Mouse (Mus musculus) heart, embryonic 13.5 days (tissue): ENCODE measurements around the gene Gnaq. TPM values are rescaled to one million over a fixed set of nuclear protein-coding genes. Genes with fewer than 3 reads are reported as not detected.
"Not testable (repeated sequence)": the region's sequence is repeated elsewhere in the genome, so short reads cannot be mapped to it uniquely, and the experiment has no call there.

Source experiments
- ATAC-seq: fragments of 200-750 bp; cut with Nextera tagmentation; 2 replicates; pipeline ENCODE4 v1.8.0; 2017; ENCODE audit warnings: moderate TSS enrichment; ENCODE audit not compliant: insufficient number of reproducible peaks, low FRiP score, low TSS enrichment; ENCODE audit errors: extremely low read depth
- H3K27ac ChIP-seq: fragments of 300-500 bp; sonication (generic); replicated peaks from 2 replicates; pipeline ENCODE4 v1.5.1; 2015; ENCODE audit warnings: moderate library complexity, mild to moderate bottlenecking, inconsistent platforms
- H3K27me3 ChIP-seq: fragments of 300-500 bp; sonication (generic); replicated peaks from 2 replicates; pipeline ENCODE4 v1.6.1; 2015; ENCODE audit warnings: mild to moderate bottlenecking, inconsistent platforms
- H3K36me3 ChIP-seq: fragments of 300-500 bp; sonication (generic); 2 replicates; pipeline ENCODE4 v1.6.1; 2015; ENCODE audit warnings: mild to moderate bottlenecking, inconsistent platforms
- H3K4me1 ChIP-seq: fragments of 300-500 bp; sonication (generic); 2 replicates; pipeline ENCODE4 v1.6.1; 2015; ENCODE audit warnings: inconsistent platforms
- H3K4me2 ChIP-seq: fragments of 300-500 bp; sonication (generic); 2 replicates; pipeline ENCODE4 v1.6.1; 2015; ENCODE audit warnings: inconsistent platforms, mild to moderate bottlenecking, moderate library complexity
- H3K4me3 ChIP-seq: fragments of 300-500 bp; sonication (generic); 2 replicates; pipeline ENCODE4 v1.5.1; 2015; ENCODE audit warnings: moderate library complexity, mild to moderate bottlenecking, inconsistent platforms
- H3K9ac ChIP-seq: fragments of 300-500 bp; sonication (generic); 2 replicates; pipeline ENCODE4 v1.6.1; 2015; ENCODE audit warnings: inconsistent platforms, mild to moderate bottlenecking, moderate library complexity
- H3K9me3 ChIP-seq: fragments of 300-500 bp; sonication (generic); 2 replicates; pipeline ENCODE4 v1.6.1; 2016; ENCODE audit warnings: inconsistent platforms
- WGBS: fragments of 180-500 bp; shearing (Covaris S2); methylation state at CpG from one replicate; pipeline ENCODE4 v1.1.7; 2015; ENCODE audit warnings: mixed read lengths; 5-methylcytosine and 5-hydroxymethylcytosine counted together
- polyA plus RNA-seq: library from polyadenylated mRNA; unstranded; fragments of >200 nt; fragmentation: Nextera tagmentation; extraction: Ambion mirVana; gene quantifications from 2 replicates; pipeline ENCODE4 v1.2.1, GENCODE M21; 2015

Gnaq gene
- polyA plus RNA-seq, 1 experiment from 2014 or later, result 16.9 TPM

DNA sequence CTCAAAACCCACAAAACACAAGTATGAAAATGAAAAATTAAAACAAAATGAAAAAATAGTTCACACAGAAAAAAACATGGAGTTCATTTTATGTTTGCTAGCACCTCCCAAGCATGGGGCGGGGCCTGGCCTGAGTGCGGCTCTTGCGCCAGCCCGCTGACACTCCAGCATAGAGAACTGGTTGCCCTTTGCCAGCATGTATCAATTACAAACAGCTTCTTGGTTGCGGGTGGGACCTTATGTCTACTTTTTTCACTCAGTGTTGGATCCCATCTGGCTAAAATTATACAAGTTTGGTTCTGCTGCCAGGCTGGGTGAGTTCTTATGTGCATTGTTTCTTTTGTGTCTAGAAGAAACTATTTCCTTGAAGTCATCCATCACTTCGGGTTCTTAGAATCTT, 14.8 kb downstream of the Gnaq start:
- WGBS, result 91% methylated on average over 6 of the region's 6 CpGs

GRCm38 (mm10) chr19:16149094-16149493, 16.5 kb downstream of the Gnaq start:
- H3K9ac ChIP-seq, result no peak overlapping the region
- no peaks in the 10 kb centered on the region for H3K36me3 ChIP-seq
- H3K27ac ChIP-seq, result no peak overlapping the region
- H3K9me3 ChIP-seq, result no peaks in the 10 kb centered on the region; the same call in 1 of the 2 replicates
- no peak overlapping the region for H3K4me3 ChIP-seq
- peaks cover 32% of the 10 kb centered on the region for H3K4me1 ChIP-seq
- no peak for ATAC-seq
- H3K27me3 ChIP-seq, result no peaks in the 10 kb centered on the region
- H3K4me2 ChIP-seq, result no peak overlapping the region
- 69% methylated on average over 1 of the region's 1 CpGs for WGBS

More for the DNA sequence above, 14.8 kb downstream of the Gnaq start:
- H3K9me3 ChIP-seq, result peaks cover 3% of the 10 kb centered on the region
- H3K9ac ChIP-seq, result no peak overlapping the region
- H3K27me3 ChIP-seq, result no peaks in the 10 kb centered on the region
- no peak overlapping the region for H3K4me2 ChIP-seq
- no peak overlapping the region for H3K4me3 ChIP-seq
- no peak overlapping the region for H3K27ac ChIP-seq
- peaks cover 40% of the 10 kb centered on the region for H3K4me1 ChIP-seq
- H3K36me3 ChIP-seq, result peaks cover 13% of the 10 kb centered on the region
- ATAC-seq, result no peak

- Histone ChIP-seq H3K4me2 (no peak overlapping the region), H3K9me3 (no peaks in the 10 kb centered on the region), H3K27ac (no peak overlapping the region), H3K4me1 (peaks cover 43% of the 10 kb centered on the region), H3K9ac (no peak overlapping the region), H3K27me3 (no peaks in the 10 kb centered on the region), H3K4me3 (no peak overlapping the region), H3K36me3 (no peaks in the 10 kb centered on the region)
- WGBS, result 43% methylated on average over 7 of the region's 7 CpGs
- ATAC-seq, result no peak
Observed at GRCm38 (mm10) chr19:16150328-16150727, 17.7 kb downstream of the Gnaq start.

DNA sequence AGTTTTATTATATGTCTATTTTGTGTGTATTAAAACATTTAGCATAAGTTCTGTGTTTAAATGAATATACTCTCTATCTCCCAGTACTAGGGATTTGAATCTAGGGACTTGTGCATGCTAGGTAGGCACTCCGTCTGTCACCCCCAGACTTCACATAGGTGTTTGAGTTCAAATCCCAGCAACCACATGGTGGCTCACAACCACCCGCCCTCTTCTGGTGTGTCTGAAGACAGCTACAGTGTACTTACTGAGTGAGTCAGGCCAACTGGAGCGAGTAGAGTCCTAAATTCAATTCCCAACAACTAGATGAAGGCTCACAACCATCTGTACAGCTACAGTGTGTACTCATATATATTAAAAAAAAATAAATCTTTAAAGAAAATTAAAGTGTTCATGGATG, 21.2 kb downstream of the Gnaq start:
- H3K9ac ChIP-seq, result no peak overlapping the region
- no peak overlapping the region for H3K27ac ChIP-seq
- WGBS, result 83% methylated on average over 3 of the region's 3 CpGs
- H3K4me1 ChIP-seq, result peaks cover 57% of the 10 kb centered on the region
- no peaks in the 10 kb centered on the region for H3K9me3 ChIP-seq
- H3K4me2 ChIP-seq, result no peak overlapping the region
- no peak for ATAC-seq
- H3K36me3 ChIP-seq, result no peaks in the 10 kb centered on the region
- H3K4me3 ChIP-seq, result no peak overlapping the region
- H3K27me3 ChIP-seq, result no peaks in the 10 kb centered on the region

- Histone ChIP-seq H3K9ac (no peak overlapping the region), H3K36me3 (no peaks in the 10 kb centered on the region), H3K4me1 (peaks cover 53% of the 10 kb centered on the region), H3K27ac (peak overlapping the region; percentile 81; the same call in 1 of the 2 replicates), H3K27me3 (no peaks in the 10 kb centered on the region), H3K4me3 (no peak overlapping the region), H3K4me2 (peak overlapping the region; percentile 51; the same call in 1 of the 2 replicates), H3K9me3 (no peaks in the 10 kb centered on the region)
- no peak for ATAC-seq
Observed at GRCm38 (mm10) chr19:16154480-16154879, 21.8 kb downstream of the Gnaq start.

DNA sequence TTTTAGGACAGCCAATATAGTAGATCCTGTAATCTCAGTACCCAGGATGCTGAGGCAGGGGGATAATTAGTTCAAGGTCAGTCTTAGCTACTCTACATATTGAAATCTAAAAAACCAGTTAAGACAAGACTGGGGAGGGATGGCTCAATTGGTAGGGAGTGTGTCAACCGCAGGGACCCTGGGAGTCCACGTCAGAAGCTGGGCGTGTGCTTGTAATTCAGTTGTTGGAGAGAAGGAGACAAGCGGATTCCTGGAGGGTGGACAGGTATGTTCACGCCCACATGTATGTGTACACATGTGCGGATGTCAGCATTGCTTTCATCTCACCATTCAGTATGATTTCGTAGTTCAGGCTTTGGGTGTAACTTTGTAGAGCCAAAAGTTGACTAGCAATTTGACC, 24.5 kb downstream of the Gnaq start:
- no peaks in the 10 kb centered on the region for H3K9me3 ChIP-seq
- no peak for ATAC-seq
- WGBS, result 88% methylated on average over 7 of the region's 7 CpGs
- H3K27ac ChIP-seq, result no peak overlapping the region
- peaks cover 56% of the 10 kb centered on the region for H3K4me1 ChIP-seq
- no peaks in the 10 kb centered on the region for H3K27me3 ChIP-seq
- H3K36me3 ChIP-seq, result no peaks in the 10 kb centered on the region
- H3K4me2 ChIP-seq, result no peak overlapping the region
- H3K9ac ChIP-seq, result no peak overlapping the region
- no peak overlapping the region for H3K4me3 ChIP-seq

DNA sequence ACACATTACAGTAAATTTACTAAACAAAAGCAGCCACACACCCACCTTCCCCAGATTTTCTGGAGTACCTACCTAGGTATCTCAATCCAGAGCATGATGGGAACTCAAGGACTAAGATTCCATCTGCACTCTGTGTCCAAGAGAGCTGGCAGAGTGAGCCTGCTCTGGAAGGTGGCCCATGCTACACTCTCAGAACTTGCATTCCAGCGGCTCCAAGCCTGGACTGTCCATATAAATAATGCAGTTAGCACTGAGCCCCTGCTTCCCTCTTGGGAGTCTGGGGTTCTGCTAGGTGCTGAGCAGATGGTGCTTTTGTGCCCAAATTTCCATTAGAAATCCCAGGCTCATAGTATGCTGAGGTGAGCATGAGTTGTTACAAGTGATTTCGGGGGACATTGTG, 28.1 kb downstream of the Gnaq start:
- 43% methylated on average over 2 of the region's 2 CpGs for WGBS
- H3K4me3 ChIP-seq, result 0 out of 2 replicates have a peak overlapping the region, but pooled peaks have one; percentile 7
- H3K9me3 ChIP-seq, result no peaks in the 10 kb centered on the region
- no peaks in the 10 kb centered on the region for H3K36me3 ChIP-seq
- peak overlapping the region; percentile 60 for H3K27ac ChIP-seq
- peak overlapping the region; percentile 42; the same call in 1 of the 2 replicates for H3K9ac ChIP-seq
- H3K4me2 ChIP-seq, result peak overlapping the region; percentile 53
- H3K4me1 ChIP-seq, result peaks cover 43% of the 10 kb centered on the region
- no peaks in the 10 kb centered on the region for H3K27me3 ChIP-seq
- ATAC-seq, result peak; percentile 42; the same call in 1 of the 2 replicates

DNA sequence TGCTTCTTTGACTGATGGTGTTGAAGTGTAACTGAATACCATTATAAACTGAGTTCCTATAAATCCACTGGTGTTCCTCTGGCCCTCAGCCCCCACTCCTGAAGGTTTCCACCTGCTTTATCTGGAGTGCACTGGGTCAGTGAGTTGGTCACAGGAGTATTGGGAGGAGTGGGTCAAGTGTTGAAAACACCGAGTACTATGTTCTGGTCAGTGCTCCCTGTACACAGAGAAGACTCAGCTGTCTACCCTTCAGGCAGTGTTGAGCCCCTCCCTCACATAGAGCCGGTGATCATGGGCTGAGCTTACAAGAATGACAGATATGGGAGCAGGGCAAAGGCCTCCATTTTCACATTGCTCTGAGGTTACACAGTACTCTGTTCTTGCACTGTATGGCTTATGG, 28.6 kb downstream of the Gnaq start:
- H3K9me3 ChIP-seq, result no peaks in the 10 kb centered on the region
- ATAC-seq, result no peak
- no peaks in the 10 kb centered on the region for H3K27me3 ChIP-seq
- peak overlapping the region; percentile 60 for H3K27ac ChIP-seq
- 18% methylated on average over 2 of the region's 2 CpGs for WGBS
- no peak overlapping the region for H3K9ac ChIP-seq
- H3K4me1 ChIP-seq, result peaks cover 41% of the 10 kb centered on the region
- 0 out of 2 replicates have a peak overlapping the region, but pooled peaks have one; percentile 7 for H3K4me3 ChIP-seq
- H3K4me2 ChIP-seq, result peak overlapping the region; percentile 53
- H3K36me3 ChIP-seq, result no peaks in the 10 kb centered on the region

DNA sequence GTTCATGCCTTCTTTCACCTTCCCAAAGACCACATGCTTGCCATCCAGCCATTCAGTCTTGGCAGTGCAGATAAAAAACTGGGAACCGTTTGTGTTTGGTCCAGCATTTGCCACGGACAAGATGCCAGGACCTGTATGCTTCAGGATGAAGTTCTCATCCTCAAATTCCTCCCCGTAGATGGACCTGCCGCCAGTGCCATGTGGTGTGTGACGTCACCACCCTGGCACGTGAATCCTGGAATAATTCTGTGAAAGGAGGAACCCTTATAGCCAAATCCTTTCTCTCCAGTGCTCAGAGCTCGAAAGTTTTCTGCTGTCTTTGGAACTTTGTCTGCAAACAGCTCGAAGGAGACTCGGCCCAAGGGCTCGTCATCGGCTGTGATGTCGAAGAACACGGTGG, 31.8 kb downstream of the Gnaq start:
- ATAC-seq, H3K36me3 ChIP-seq, H3K4me2 ChIP-seq, H3K4me3 ChIP-seq, H3K27ac ChIP-seq, H3K27me3 ChIP-seq, H3K9me3 ChIP-seq, H3K9ac ChIP-seq: not testable (repeated sequence)
- WGBS, result 89% methylated on average over 13 of the region's 13 CpGs
- H3K4me1 ChIP-seq, result peaks cover 56% of the 10 kb centered on the region

DNA sequence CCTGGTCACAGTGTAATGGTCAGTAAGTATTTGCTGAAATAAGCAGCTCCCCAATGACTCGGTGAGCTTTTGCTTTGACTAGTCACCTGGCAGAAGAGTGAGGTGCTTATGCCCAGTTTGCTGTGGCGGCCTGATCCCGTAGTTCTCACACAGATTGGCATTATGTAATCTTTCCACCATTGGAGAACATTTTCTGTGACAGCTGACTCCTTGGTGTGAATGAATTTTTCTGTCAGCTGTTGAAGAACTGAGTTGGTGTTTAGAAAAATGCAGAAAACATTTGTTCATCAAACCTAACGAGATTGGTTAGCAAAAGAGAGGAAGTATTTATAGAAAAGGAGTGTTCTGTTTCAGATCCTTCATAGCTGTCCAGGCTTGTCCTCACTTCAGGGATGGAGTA, 34.6 kb downstream of the Gnaq start:
- Histone ChIP-seq H3K9ac (no peak overlapping the region), H3K36me3 (no peaks in the 10 kb centered on the region), H3K27ac (peak overlapping the region; percentile 83), H3K27me3 (no peaks in the 10 kb centered on the region), H3K4me2 (no peak overlapping the region), H3K4me1 (peaks cover 55% of the 10 kb centered on the region), H3K9me3 (no peaks in the 10 kb centered on the region), H3K4me3 (no peak overlapping the region)
- WGBS, result 58% methylated on average over 4 of the region's 4 CpGs
- no peak for ATAC-seq

- H3K9me3 ChIP-seq, result no peaks in the 10 kb centered on the region
- no peaks in the 10 kb centered on the region for H3K27me3 ChIP-seq
- no peak overlapping the region for H3K9ac ChIP-seq
- H3K4me1 ChIP-seq, result peaks cover 59% of the 10 kb centered on the region
- no peak overlapping the region for H3K4me3 ChIP-seq
- 51% methylated on average over 4 of the region's 4 CpGs for WGBS
- H3K4me2 ChIP-seq, result peak overlapping the region; percentile 2; the same call in 1 of the 2 replicates
- ATAC-seq, result no peak
- peak overlapping the region; percentile 83 for H3K27ac ChIP-seq
- no peaks in the 10 kb centered on the region for H3K36me3 ChIP-seq
Observed at GRCm38 (mm10) chr19:16168192-16168591, 35.6 kb downstream of the Gnaq start.

DNA sequence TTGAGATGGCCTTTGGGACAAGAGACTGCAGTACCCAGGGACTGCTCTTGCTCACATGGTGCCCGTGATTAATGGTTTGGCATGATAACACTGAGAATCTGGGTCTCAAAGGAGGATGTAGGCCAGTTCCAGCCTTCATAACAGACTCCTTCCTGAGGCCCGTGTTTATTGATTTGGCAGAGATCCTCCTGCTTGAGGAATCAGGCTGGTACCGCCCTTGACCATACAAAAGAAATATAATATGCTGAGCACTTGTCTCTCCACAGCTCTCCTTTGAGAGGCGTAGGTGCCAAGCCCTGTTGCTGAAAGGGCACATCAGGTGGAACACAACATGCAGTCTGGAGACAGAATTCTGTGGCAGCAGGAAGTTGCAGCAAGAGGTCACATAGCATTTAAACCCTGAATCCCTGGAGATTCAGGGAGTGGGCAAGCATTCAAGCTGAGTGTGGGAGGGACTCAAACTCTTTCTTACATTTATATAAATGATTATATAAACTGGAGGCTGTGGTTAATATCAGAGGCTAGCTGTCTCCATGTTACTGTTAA, 36.1 kb downstream of the Gnaq start:
- Histone ChIP-seq H3K9me3 (no peaks in the 10 kb centered on the region), H3K9ac (no peak overlapping the region; the same call in 1 of the 2 replicates), H3K27ac (peak overlapping the region; percentile 83), H3K4me2 (no peak overlapping the region), H3K27me3 (no peaks in the 10 kb centered on the region), H3K4me1 (peaks cover 65% of the 10 kb centered on the region), H3K4me3 (no peak overlapping the region), H3K36me3 (no peaks in the 10 kb centered on the region)
- 35% methylated on average over 4 of the region's 4 CpGs for WGBS
- ATAC-seq, result no peak
